Mouse (Mus musculus) thymus, adult 2 months (tissue): ENCODE data around the gene Rpsa.

Source experiments
- CTCF ChIP-seq: fragments of 200-500 bp; IDR thresholded peaks from 2 replicates; pipeline ENCODE4 v1.5.1; 2012; ENCODE audit warnings: mild to moderate bottlenecking, control low read depth, low read length, moderate library complexity, borderline replicate concordance; ENCODE audit not compliant: control insufficient read depth, poor library complexity, insufficient read depth; ENCODE audit errors: extremely low read depth
- POLR2A ChIP-seq: fragments of 200-500 bp; IDR thresholded peaks from 2 replicates; pipeline ENCODE4 v1.6.1; 2012; ENCODE audit warnings: mild to moderate bottlenecking, low read length, control low read depth, moderate library complexity; ENCODE audit not compliant: control insufficient read depth, poor library complexity, insufficient read depth; ENCODE audit errors: extremely low read depth

GRCm38 (mm10) chr9:120115580-120115979, 11.9 kb upstream of the Rpsa start:
- TF ChIP-seq CTCF (no peak), POLR2A (no peak)
